In genomic region chr9:75303701-75304261, GRCm38 (mm10) we compare ENCODE assay signal across 11 mouse cellular contexts. TPM values are rescaled to one million over a fixed set of nuclear protein-coding genes. Genes with fewer than 3 reads are reported as not detected.
A peak's percentile ranks its signal among the peaks of the same experiment; 100 is the strongest.
DNase-seq lines count a peak whose midpoint lies in the region; ATAC-seq and TF ChIP-seq lines count a peak whose summit lies in the region.
"Had no signal": no experiment of that assay in that cellular context is flagged by ENCODE, and none has a peak within 500 bp of the region (broad histone marks: within the 10 kb centered on the region; RNA-seq: fewer than 3 reads in every experiment).

No protein-coding gene starts in this region.

- peak overlapping the region; percentile 57 for H3K4me2 ChIP-seq in heart, embryonic 13.5 days
- peak overlapping the region; percentile 26; the same call in 1 of the 2 replicates for H3K4me2 ChIP-seq in forebrain, embryonic 14.5 days (ENCODE audit: low read length)
- H3K4me2 ChIP-seq in midbrain, embryonic 12.5 days (replicated peaks), result peak overlapping the region; percentile 33

- no peak for TF ChIP-seq RAD21 in MEL (IDR thresholded peaks at IDR 0.05; ENCODE audit: low read depth, low read length)

- intact Hi-C loops in heart, adult 2 months (cut with DNase I), result no loop called here

- WGBS in heart, embryonic 13.5 days, result 27% methylated on average over 16 of the region's 16 CpGs
- WGBS in heart, adult 2 months, result 34% methylated on average over 16 of the region's 16 CpGs
- 41% methylated on average over 16 of the region's 16 CpGs for WGBS in forebrain, embryonic 14.5 days
- WGBS in midbrain, embryonic 12.5 days, result 37% methylated on average over 16 of the region's 16 CpGs

- DNase-seq in heart, adult 2 months, result no peak
- peak; percentile 69 for DNase-seq in MEL (ENCODE audit: low read depth, low spot score)
- no peak for DNase-seq in forebrain, embryonic 14.5 days (ENCODE audit: low spot score)
- no peak for DNase-seq in frontal cortex, postnatal 36 days (ENCODE audit: low spot score in 2 of 2)
- DNase-seq in urinary bladder, postnatal 36 days (ENCODE audit: low spot score in 2 of 2), result no peak
- DNase-seq in kidney, adult 18-20 months, result no peak

- no peak for TF ChIP-seq EP300 in heart, adult 2 months (IDR thresholded peaks at IDR 0.05; ENCODE audit: insufficient read depth, low read depth, low read length)
- no peak for TF ChIP-seq EP300 in MEL (IDR thresholded peaks at IDR 0.05; ENCODE audit: low read depth in 1 of 2, low read length in 2 of 2)

- no peak overlapping the region for H3K9ac ChIP-seq in heart, embryonic 13.5 days
- no peak overlapping the region for H3K9ac ChIP-seq in heart, adult 2 months (ENCODE audit: low read depth, low read length)
- no peak overlapping the region; the same call in 1 of the 2 replicates for H3K9ac ChIP-seq in MEL (ENCODE audit: control insufficient read depth, low read depth, low read length, poor library complexity, severe bottlenecking)
- H3K9ac ChIP-seq in forebrain, embryonic 14.5 days (ENCODE audit: low read length), result no peak overlapping the region
- H3K9ac ChIP-seq in midbrain, embryonic 12.5 days (replicated peaks), result no peak overlapping the region

- TF ChIP-seq POLR2A in heart, adult 2 months (IDR thresholded peaks at IDR 0.05; ENCODE audit: insufficient read depth, low read depth, low read length), result no peak
- no peak for TF ChIP-seq POLR2A in MEL (IDR thresholded peaks at IDR 0.05; ENCODE audit: control insufficient read depth in 1 of 2, insufficient read depth in 1 of 2, low read depth in 1 of 2, low read length in 2 of 2, poor library complexity in 1 of 2)

- H3K36me3 ChIP-seq in heart, embryonic 13.5 days, result no peaks in the 10 kb centered on the region
- no peaks in the 10 kb centered on the region for H3K36me3 ChIP-seq in heart, adult 2 months (ENCODE audit: control insufficient read depth, insufficient read depth, low read length)
- H3K36me3 ChIP-seq in MEL (ENCODE audit: control insufficient read depth in 1 of 2, insufficient read depth in 2 of 2, low read length in 2 of 2), result peaks cover 0 to 3% of the 10 kb centered on the region in 2 experiments; a peak in 1 of 4 replicates
- H3K36me3 ChIP-seq in forebrain, embryonic 14.5 days (ENCODE audit: control insufficient read depth, insufficient read depth, low read length), result no peaks in the 10 kb centered on the region
- no peaks in the 10 kb centered on the region for H3K36me3 ChIP-seq in midbrain, embryonic 12.5 days

- H3K4me1 ChIP-seq in heart, embryonic 13.5 days, result peaks cover 13% of the 10 kb centered on the region
- H3K4me1 ChIP-seq in heart, adult 2 months (ENCODE audit: control insufficient read depth, insufficient read depth, low read length), result no peaks in the 10 kb centered on the region
- H3K4me1 ChIP-seq in MEL (ENCODE audit: control insufficient read depth in 1 of 2, insufficient read depth in 2 of 2, low read length in 2 of 2), result peaks cover 0 to 3% of the 10 kb centered on the region in 2 experiments; a peak in 1 of 4 replicates
- no peaks in the 10 kb centered on the region for H3K4me1 ChIP-seq in forebrain, embryonic 14.5 days (ENCODE audit: control insufficient read depth, insufficient read depth, low read length)
- no peaks in the 10 kb centered on the region for H3K4me1 ChIP-seq in midbrain, embryonic 12.5 days

- peak overlapping the region; percentile 17; the same call in 1 of the 2 replicates for H3K4me3 ChIP-seq in heart, embryonic 13.5 days
- H3K4me3 ChIP-seq in heart, adult 2 months, result no peak overlapping the region
- peak overlapping the region; percentile 46 to 49 for H3K4me3 ChIP-seq in MEL (ENCODE audit: control insufficient read depth in 1 of 2, insufficient read depth in 1 of 2, low read depth in 2 of 2, low read length in 2 of 2)
- no peak overlapping the region for H3K4me3 ChIP-seq in forebrain, embryonic 14.5 days (ENCODE audit: low read depth, low read length)
- 0 out of 2 replicates have a peak overlapping the region, but pooled peaks have one; percentile 9 for H3K4me3 ChIP-seq in midbrain, embryonic 12.5 days

- no peak overlapping the region for H3K27ac ChIP-seq in heart, embryonic 13.5 days (replicated peaks)
- H3K27ac ChIP-seq in heart, adult 2 months, result no peak overlapping the region
- no peak overlapping the region for H3K27ac ChIP-seq in MEL (ENCODE audit: control insufficient read depth, low read depth, low read length)
- H3K27ac ChIP-seq in forebrain, embryonic 14.5 days (ENCODE audit: low read depth, low read length), result no peak overlapping the region
- no peak overlapping the region for H3K27ac ChIP-seq in midbrain, embryonic 12.5 days (replicated peaks)
- H3K27ac ChIP-seq: macrophage had no signal

- no peaks in the 10 kb centered on the region for H3K27me3 ChIP-seq in heart, embryonic 13.5 days (replicated peaks)
- H3K27me3 ChIP-seq in heart, adult 2 months (ENCODE audit: control insufficient read depth, insufficient read depth, low read length), result no peaks in the 10 kb centered on the region
- peaks cover 1 to 10% of the 10 kb centered on the region in 2 experiments; a peak in 2 of 4 replicates for H3K27me3 ChIP-seq in MEL (ENCODE audit: control insufficient read depth in 1 of 2, insufficient read depth in 2 of 2, low read length in 2 of 2)
- no peaks in the 10 kb centered on the region for H3K27me3 ChIP-seq in forebrain, embryonic 14.5 days (replicated peaks; ENCODE audit: control insufficient read depth, insufficient read depth, low read length)
- no peaks in the 10 kb centered on the region for H3K27me3 ChIP-seq in midbrain, embryonic 12.5 days

- no peaks in the 10 kb centered on the region for H3K79me2 ChIP-seq in heart, adult 2 months (replicated peaks; ENCODE audit: control insufficient read depth, insufficient read depth, low read length)
- no peaks in the 10 kb centered on the region for H3K79me2 ChIP-seq in MEL (ENCODE audit: control insufficient read depth, insufficient read depth, low read length, poor library complexity)

- ATAC-seq in heart, embryonic 13.5 days (ENCODE audit: extremely low read depth, insufficient number of reproducible peaks, low FRiP score, low TSS enrichment), result no peak
- no peak for ATAC-seq in forebrain, embryonic 14.5 days
- ATAC-seq in midbrain, embryonic 12.5 days (ENCODE audit: low FRiP score, low read depth), result no peak

- no peak for TF ChIP-seq CTCF in heart, adult 2 months (IDR thresholded peaks at IDR 0.05)
- TF ChIP-seq CTCF in MEL (IDR thresholded peaks at IDR 0.05 in 2 of 3, conservative IDR thresholded peaks at IDR 0.05 in 1 of 3; ENCODE audit: control insufficient read depth in 1 of 3, insufficient read depth in 1 of 3, low read depth in 2 of 3, low read length in 3 of 3, poor library complexity in 1 of 3, severe bottlenecking in 1 of 3), result no peak

- H3K9me3 ChIP-seq in heart, embryonic 13.5 days, result no peaks in the 10 kb centered on the region
- H3K9me3 ChIP-seq in MEL (replicated peaks; ENCODE audit: insufficient read depth, low read length), result no peaks in the 10 kb centered on the region
- no peaks in the 10 kb centered on the region for H3K9me3 ChIP-seq in forebrain, embryonic 14.5 days (replicated peaks; ENCODE audit: control insufficient read depth, low read length)
- H3K9me3 ChIP-seq in midbrain, embryonic 12.5 days, result no peaks in the 10 kb centered on the region

TF ChIP-seq in MEL, 35 proteins besides CTCF, POLR2A, EP300 and RAD21:
- TF ChIP-seq HCFC1 (IDR thresholded peaks at IDR 0.05; ENCODE audit: low read depth, low read length), result no peak
- TF ChIP-seq MXI1 (IDR thresholded peaks at IDR 0.05; ENCODE audit: low read depth, low read length), result peak; percentile 30; the same call in 1 of the 2 replicates
- 0 out of 2 replicates have a peak, but pooled peaks have one; percentile 9 for TF ChIP-seq TBP (IDR thresholded peaks at IDR 0.05; ENCODE audit: low read depth, low read length)
- TF ChIP-seq USF1 (IDR thresholded peaks at IDR 0.05; ENCODE audit: low read depth, low read length), result peak; percentile 50; the same call in 1 of the 2 replicates

RNA-seq across cellular contexts. Expression of gene Gnb5, which starts 2.3 kb away (rescaled TPM):
- 47.6 and 55.3 TPM in 2 replicates for polyA plus RNA-seq in heart, embryonic 13.5 days (2015; fragmentation: Nextera tagmentation; extraction: Ambion mirVana)
- 10 to 100 TPM; 23.5 to 23.9 TPM for total RNA-seq in heart, adult 2 months (2021)
- polyA plus RNA-seq in heart, adult 2 months (2012; rRNA removed), result 33.0 and 52.8 TPM in 2 replicates
- 4.0 and 4.2 TPM in 2 replicates for total RNA-seq in MEL (2012; rRNA removed)
- 1 to 10 TPM in 1 of 2 experiments, not detected in 1; 6.5 TPM for polyA plus RNA-seq in MEL (2012; ENCODE audit: insufficient read depth in 1 of 2, insufficient read length in 2 of 2, low read depth in 1 of 2, low replicate concordance in 2 of 2, missing spikeins in 1 of 2)
- 53.2 and 57.5 TPM in 2 replicates for polyA plus RNA-seq in forebrain, embryonic 14.5 days (2014; fragmentation: Nextera tagmentation; extraction: Ambion mirVana)
- 33.8 and 36.0 TPM in 2 replicates for polyA plus RNA-seq in midbrain, embryonic 12.5 days (2016; fragmentation: Nextera tagmentation; extraction: Ambion mirVana)

RNA-seq across cellular contexts. Expression of gene Bcl2l10, which starts 43.8 kb away (rescaled TPM):
- polyA plus RNA-seq in heart, embryonic 13.5 days (2015; fragmentation: Nextera tagmentation; extraction: Ambion mirVana), result not detected in 2 replicates
- total RNA-seq in heart, adult 2 months (2021), result not detected
- polyA plus RNA-seq in heart, adult 2 months (2012; rRNA removed), result 0.15 TPM in 1 of 2 replicates, not detected in the other
- not detected in 2 replicates for total RNA-seq in MEL (2012; rRNA removed)
- not detected for polyA plus RNA-seq in MEL (2012; ENCODE audit: insufficient read depth in 1 of 2, insufficient read length in 2 of 2, low read depth in 1 of 2, low replicate concordance in 2 of 2, missing spikeins in 1 of 2)
- polyA plus RNA-seq in forebrain, embryonic 14.5 days (2014; fragmentation: Nextera tagmentation; extraction: Ambion mirVana), result not detected in 2 replicates
- polyA plus RNA-seq in midbrain, embryonic 12.5 days (2016; fragmentation: Nextera tagmentation; extraction: Ambion mirVana), result not detected in 2 replicates
- total RNA-seq: hematopoietic stem cell, adult 5-6 weeks had no signal
- polyA plus RNA-seq: macrophage; spleen, adult 2 months had no signal

Comparison
In these comparisons a context has a peak if more than half of its experiments do, and no peak if none do; other contexts are left out.
1. H3K4me3 ChIP-seq: peak in heart, embryonic 13.5 days (single experiment), MEL (2 of 2) and midbrain, embryonic 12.5 days (single experiment); none in heart, adult 2 months (single experiment) and forebrain, embryonic 14.5 days (single experiment).
2. Peak in every context shown above with its lines, with median percentiles within 50 percentile points of each other: H3K4me2 ChIP-seq.